ENCODE assay signal across 21 mouse cellular contexts in the genomic region with DNA sequence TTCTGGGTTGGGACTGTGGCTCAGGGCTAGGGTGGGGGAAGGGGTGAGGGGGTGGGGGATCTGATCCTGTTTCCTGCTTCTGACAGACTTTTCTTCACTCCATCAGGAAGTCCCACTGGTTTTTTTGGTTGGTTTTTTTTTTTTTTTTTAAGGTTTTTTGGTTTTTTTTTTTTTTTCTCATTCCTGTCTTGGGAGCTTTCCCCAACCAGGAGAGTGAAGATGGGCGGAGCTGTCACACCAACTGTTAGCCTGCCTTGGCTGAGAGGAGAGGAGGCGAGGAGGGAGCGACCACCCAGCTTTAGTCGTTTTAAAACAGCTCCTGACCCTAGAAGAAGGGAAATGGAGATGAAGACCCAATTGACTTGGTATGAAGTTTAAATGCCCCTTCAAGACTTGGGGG. TPM values are rescaled to one million over a fixed set of nuclear protein-coding genes. Genes with fewer than 3 reads are reported as not detected.
DNase-seq lines count a peak whose midpoint lies in the region; ATAC-seq and TF ChIP-seq lines count a peak whose summit lies in the region.
"Had no signal": no experiment of that assay in that cellular context is flagged by ENCODE, and none has a peak within 500 bp of the region (broad histone marks: within the 10 kb centered on the region; RNA-seq: fewer than 3 reads in every experiment).

No protein-coding gene starts in this region.

- peak overlapping the region; percentile 82 for H3K27ac ChIP-seq in midbrain, embryonic 12.5 days (replicated peaks)
- H3K27ac ChIP-seq in midbrain, embryonic 10.5 days (replicated peaks), result no peak overlapping the region
- peak overlapping the region; percentile 95 for H3K27ac ChIP-seq in forebrain, postnatal 0 days (ENCODE audit: low read depth, low read length)
- peak overlapping the region; percentile 96 for H3K27ac ChIP-seq in midbrain, embryonic 13.5 days
- H3K27ac ChIP-seq in heart, embryonic 11.5 days (ENCODE audit: low read depth, low read length), result no peak overlapping the region
- H3K27ac ChIP-seq: embryonic facial prominence, embryonic 13.5 days; heart, embryonic 10.5 days; limb, embryonic 10.5 days; liver, embryonic 13.5 days; stomach, embryonic 15.5 days had no signal

- H3K4me3 ChIP-seq in midbrain, embryonic 12.5 days, result no peak overlapping the region
- H3K4me3 ChIP-seq in midbrain, embryonic 10.5 days, result no peak overlapping the region
- H3K4me3 ChIP-seq in forebrain, postnatal 0 days (ENCODE audit: low read depth, low read length), result no peak overlapping the region
- H3K4me3 ChIP-seq in midbrain, embryonic 13.5 days (replicated peaks), result no peak overlapping the region
- H3K4me3 ChIP-seq in heart, embryonic 11.5 days (ENCODE audit: low read depth, low read length), result no peak overlapping the region
- H3K4me3 ChIP-seq: embryonic facial prominence, embryonic 13.5 days; heart, embryonic 10.5 days; limb, embryonic 10.5 days; liver, embryonic 13.5 days; stomach, embryonic 15.5 days had no signal

- peaks cover 97% of the 10 kb centered on the region for H3K27me3 ChIP-seq in midbrain, embryonic 12.5 days
- peaks cover 100% of the 10 kb centered on the region for H3K27me3 ChIP-seq in midbrain, embryonic 10.5 days (ENCODE audit: low read depth, poor library complexity, severe bottlenecking)
- no peaks in the 10 kb centered on the region for H3K27me3 ChIP-seq in forebrain, postnatal 0 days (ENCODE audit: insufficient read depth, low read length)
- H3K27me3 ChIP-seq in midbrain, embryonic 13.5 days, result peaks cover 35% of the 10 kb centered on the region
- H3K27me3 ChIP-seq in heart, embryonic 11.5 days (ENCODE audit: control insufficient read depth, insufficient read depth, low read length), result peaks cover 58% of the 10 kb centered on the region

- peaks cover 62% of the 10 kb centered on the region for H3K36me3 ChIP-seq in midbrain, embryonic 12.5 days
- no peaks in the 10 kb centered on the region; the same call in 1 of the 2 replicates for H3K36me3 ChIP-seq in midbrain, embryonic 10.5 days
- peaks cover 77% of the 10 kb centered on the region for H3K36me3 ChIP-seq in forebrain, postnatal 0 days (ENCODE audit: insufficient read depth)
- peaks cover 72% of the 10 kb centered on the region for H3K36me3 ChIP-seq in midbrain, embryonic 13.5 days
- no peaks in the 10 kb centered on the region for H3K36me3 ChIP-seq in heart, embryonic 11.5 days (ENCODE audit: control insufficient read depth, insufficient read depth, low read length)
- H3K36me3 ChIP-seq: embryonic facial prominence, embryonic 13.5 days; heart, embryonic 10.5 days; limb, embryonic 10.5 days; liver, embryonic 13.5 days; stomach, embryonic 15.5 days had no signal

- H3K4me1 ChIP-seq in midbrain, embryonic 12.5 days, result peaks cover 98% of the 10 kb centered on the region
- H3K4me1 ChIP-seq in midbrain, embryonic 10.5 days, result peaks cover 25% of the 10 kb centered on the region
- peaks cover 72% of the 10 kb centered on the region for H3K4me1 ChIP-seq in forebrain, postnatal 0 days (ENCODE audit: insufficient read depth)
- peaks cover 98% of the 10 kb centered on the region for H3K4me1 ChIP-seq in midbrain, embryonic 13.5 days (replicated peaks)
- H3K4me1 ChIP-seq in heart, embryonic 11.5 days (ENCODE audit: control insufficient read depth, insufficient read depth, low read length), result no peaks in the 10 kb centered on the region
- H3K4me1 ChIP-seq: embryonic facial prominence, embryonic 13.5 days; liver, embryonic 13.5 days; stomach, embryonic 15.5 days had no signal

- DNase-seq in midbrain, embryonic 10.5 days (ENCODE audit: low spot score), result no peak
- peak; percentile 48 for DNase-seq in forebrain, postnatal 0 days
- no peak for DNase-seq in liver
- DNase-seq in adrenal gland, postnatal 25 days, result no peak
- DNase-seq: cerebellum, adult 11-12 months; gastrocnemius, postnatal 10 days; kidney, adult 18-20 months; kidney, postnatal 36 days; layer of hippocampus, postnatal 36 days; liver, embryonic 13.5 days had no signal

- H3K9me3 ChIP-seq in midbrain, embryonic 12.5 days, result no peaks in the 10 kb centered on the region
- no peaks in the 10 kb centered on the region for H3K9me3 ChIP-seq in midbrain, embryonic 10.5 days (replicated peaks)
- no peaks in the 10 kb centered on the region for H3K9me3 ChIP-seq in forebrain, postnatal 0 days (ENCODE audit: low read length)
- no peaks in the 10 kb centered on the region for H3K9me3 ChIP-seq in midbrain, embryonic 13.5 days
- H3K9me3 ChIP-seq in heart, embryonic 11.5 days (replicated peaks; ENCODE audit: control insufficient read depth, low read length), result no peaks in the 10 kb centered on the region
- H3K9me3 ChIP-seq: embryonic facial prominence, embryonic 13.5 days; heart, embryonic 10.5 days; limb, embryonic 10.5 days; liver, embryonic 13.5 days; stomach, embryonic 15.5 days had no signal

- no peak for ATAC-seq in midbrain, embryonic 12.5 days (ENCODE audit: low FRiP score, low read depth)
- ATAC-seq in forebrain, postnatal 0 days, result no peak
- ATAC-seq in midbrain, embryonic 13.5 days, result no peak
- ATAC-seq in heart, embryonic 11.5 days (replicated peaks; ENCODE audit: insufficient number of reproducible peaks, low FRiP score, low TSS enrichment), result no peak
- ATAC-seq: lung, postnatal 0 days had no signal

- no peak overlapping the region for H3K9ac ChIP-seq in midbrain, embryonic 12.5 days (replicated peaks)
- no peak overlapping the region for H3K9ac ChIP-seq in forebrain, postnatal 0 days
- H3K9ac ChIP-seq in midbrain, embryonic 13.5 days (replicated peaks), result no peak overlapping the region
- H3K9ac ChIP-seq in heart, embryonic 11.5 days (ENCODE audit: low read depth, low read length), result no peak overlapping the region
- H3K9ac ChIP-seq: embryonic facial prominence, embryonic 13.5 days; liver, embryonic 13.5 days; stomach, embryonic 15.5 days had no signal

- no peak overlapping the region for H3K4me2 ChIP-seq in midbrain, embryonic 12.5 days (replicated peaks)
- no peak overlapping the region for H3K4me2 ChIP-seq in forebrain, postnatal 0 days (ENCODE audit: low read depth)
- no peak overlapping the region for H3K4me2 ChIP-seq in midbrain, embryonic 13.5 days (replicated peaks)
- no peak overlapping the region for H3K4me2 ChIP-seq in heart, embryonic 11.5 days
- H3K4me2 ChIP-seq: embryonic facial prominence, embryonic 13.5 days; liver, embryonic 13.5 days; stomach, embryonic 15.5 days had no signal

- WGBS in midbrain, embryonic 12.5 days, result 42% methylated on average over 4 of the region's 4 CpGs
- 33% methylated on average over 4 of the region's 4 CpGs for WGBS in midbrain, embryonic 10.5 days
- WGBS in forebrain, postnatal 0 days, result 29% methylated on average over 4 of the region's 4 CpGs
- WGBS in midbrain, embryonic 13.5 days, result 55% methylated on average over 4 of the region's 4 CpGs
- WGBS in heart, embryonic 11.5 days (ENCODE audit: insufficient replicate concordance), result 25% methylated on average over 4 of the region's 4 CpGs

- TF ChIP-seq CTCF in forebrain, postnatal 0 days (IDR thresholded peaks at IDR 0.05; ENCODE audit: low read depth), result no peak

RNA-seq across cellular contexts. Expression of a gene that starts 27.2 kb away (rescaled TPM):
- 0.26 TPM in 1 of 2 replicates, not detected in the other for polyA plus RNA-seq in midbrain, embryonic 12.5 days (2016; fragmentation: Nextera tagmentation; extraction: Ambion mirVana)
- polyA plus RNA-seq in midbrain, embryonic 10.5 days (2016; fragmentation: Nextera tagmentation; extraction: Ambion mirVana), result not detected in 2 replicates
- 0.19 TPM in 1 of 2 replicates, not detected in the other for total RNA-seq in forebrain, postnatal 0 days (2014; rRNA removed)
- polyA plus RNA-seq in forebrain, postnatal 0 days (2015; fragmentation: Nextera tagmentation; extraction: Ambion mirVana), result 0.21 and 0.25 TPM in 2 replicates
- polyA plus RNA-seq in midbrain, embryonic 13.5 days (2015; fragmentation: Nextera tagmentation; extraction: Ambion mirVana), result 0.12 TPM in 1 of 2 replicates, not detected in the other
- polyA plus RNA-seq in heart, embryonic 11.5 days (2014; fragmentation: Nextera tagmentation; extraction: Ambion mirVana), result 0.10 TPM in 1 of 2 replicates, not detected in the other
- total RNA-seq in adrenal gland, postnatal 25 days (2021), result 4.0 and 4.4 TPM in 2 replicates
- total RNA-seq: gastrocnemius, postnatal 10 days; heart, postnatal 25 days; layer of hippocampus, postnatal 36 days; megakaryocyte, adult 5-6 weeks had no signal

RNA-seq across cellular contexts. Expression of a gene that starts 59.8 kb away (rescaled TPM):
- not detected in 2 replicates for polyA plus RNA-seq in midbrain, embryonic 12.5 days (2016; fragmentation: Nextera tagmentation; extraction: Ambion mirVana)
- 0.14 TPM in 1 of 2 replicates, not detected in the other for polyA plus RNA-seq in midbrain, embryonic 10.5 days (2016; fragmentation: Nextera tagmentation; extraction: Ambion mirVana)
- 0.69 TPM in 1 of 2 replicates, not detected in the other for total RNA-seq in forebrain, postnatal 0 days (2014; rRNA removed)
- 0.16 TPM in 1 of 2 replicates, not detected in the other for polyA plus RNA-seq in forebrain, postnatal 0 days (2015; fragmentation: Nextera tagmentation; extraction: Ambion mirVana)
- 0.16 TPM in 1 of 2 replicates, not detected in the other for polyA plus RNA-seq in midbrain, embryonic 13.5 days (2015; fragmentation: Nextera tagmentation; extraction: Ambion mirVana)
- 0.31 TPM in 1 of 2 replicates, not detected in the other for polyA plus RNA-seq in heart, embryonic 11.5 days (2014; fragmentation: Nextera tagmentation; extraction: Ambion mirVana)
- 1.6 and 2.5 TPM in 2 replicates for total RNA-seq in adrenal gland, postnatal 25 days (2021)
- total RNA-seq: megakaryocyte, adult 5-6 weeks had no signal
- polyA plus RNA-seq: liver, embryonic 13.5 days; small intestine, adult 2 months had no signal

Comparison
In these comparisons a context has a peak if more than half of its experiments do, and no peak if none do; other contexts are left out.
1. H3K27ac ChIP-seq: peak in midbrain, embryonic 12.5 days (single experiment), forebrain, postnatal 0 days (single experiment) and midbrain, embryonic 13.5 days (single experiment); none in midbrain, embryonic 10.5 days (single experiment) and heart, embryonic 11.5 days (single experiment).